Mouse (Mus musculus): ENCODE results near the gene Adh6a.

- TF ChIP-seq POLR2A (IDR thresholded peaks at IDR 0.05; ENCODE audit: control insufficient read depth, low read depth, low read length) (no peak), CTCF (IDR thresholded peaks at IDR 0.05; ENCODE audit: control insufficient read depth, insufficient read depth, insufficient replicate concordance, low read depth, low read length) (no peak)
These were observed 27.1 kb upstream of the Adh6a start for GRCm38 (mm10) chr3:138285986-138286385.

Measured in testis, adult 2 months (tissue).